Mouse (Mus musculus) thymus, postnatal 4 days (tissue): ENCODE measurements at regions not wholly inside any gene's neighbourhood (a gene's known extent, or its start where the extent isn't known, plus 50 kb on each side); places are given as distances from the start of the nearest gene placed in this dataset.
"Not testable (repeated sequence)": the region's sequence is repeated elsewhere in the genome, so short reads cannot be mapped to it uniquely, and the experiment has no call there.

Experiments
- DNase-seq: peaks from one replicate; pipeline ENCODE4 v3.0.0; 2021

GRCm38 (mm10) chrX:76077781-76078180 is 186.3 kb upstream of the Cldn34b3 start:
- no peak for DNase-seq

- DNase-seq = no peak
Measured at GRCm38 (mm10) chrX:76082670-76083069, 181.4 kb upstream of the Cldn34b3 start.

GRCm38 (mm10) chrX:76110763-76111474 is 153.2 kb upstream of the Cldn34b3 start:
- DNase-seq = no peak

DNA sequence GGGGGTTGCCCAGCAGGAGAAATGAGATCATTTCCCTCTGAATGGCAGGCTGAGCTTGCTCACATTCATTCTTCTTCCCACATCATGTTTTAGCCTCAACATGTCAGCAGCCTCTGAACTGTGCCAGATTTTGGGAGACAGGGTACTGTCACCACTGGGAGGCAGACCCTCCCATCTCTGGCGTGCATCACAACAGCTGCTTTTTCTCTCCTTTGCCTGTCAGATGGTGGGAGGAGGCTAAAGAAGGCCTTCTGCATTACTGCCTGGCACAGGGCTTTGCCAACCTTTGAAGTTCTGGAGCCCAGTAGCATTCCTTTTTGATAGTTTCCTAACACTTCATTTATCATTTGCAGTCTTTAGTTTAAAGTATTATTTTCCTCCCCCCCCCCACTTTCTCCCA is 148.0 kb upstream of the Cldn34b3 start:
- no peak for DNase-seq

DNA sequence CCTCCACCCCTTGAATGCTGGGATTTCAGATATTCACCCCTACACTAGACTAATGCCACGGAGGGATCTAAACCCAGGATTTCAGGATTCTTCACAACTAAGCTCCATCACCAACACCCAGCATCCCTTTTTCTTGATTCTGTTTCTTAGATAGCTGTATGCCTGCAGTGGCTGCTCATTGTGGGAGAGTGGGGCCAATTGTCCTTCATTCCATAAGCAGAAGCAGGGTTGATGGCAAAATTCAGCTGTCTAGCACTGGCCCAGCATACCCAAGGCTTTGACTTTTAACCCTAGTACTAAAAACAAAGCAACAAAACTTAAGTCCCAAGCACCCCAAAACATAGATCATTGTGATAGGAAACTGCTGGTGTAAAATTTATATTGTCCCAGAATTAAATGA is 147.5 kb upstream of the Cldn34b3 start:
- DNase-seq = no peak

GRCm38 (mm10) chrX:76120936-76121335 is 143.2 kb upstream of the Cldn34b3 start:
- no peak for DNase-seq

- no peak for DNase-seq
Measured at GRCm38 (mm10) chrX:76123355-76123754, 140.7 kb upstream of the Cldn34b3 start.

DNA sequence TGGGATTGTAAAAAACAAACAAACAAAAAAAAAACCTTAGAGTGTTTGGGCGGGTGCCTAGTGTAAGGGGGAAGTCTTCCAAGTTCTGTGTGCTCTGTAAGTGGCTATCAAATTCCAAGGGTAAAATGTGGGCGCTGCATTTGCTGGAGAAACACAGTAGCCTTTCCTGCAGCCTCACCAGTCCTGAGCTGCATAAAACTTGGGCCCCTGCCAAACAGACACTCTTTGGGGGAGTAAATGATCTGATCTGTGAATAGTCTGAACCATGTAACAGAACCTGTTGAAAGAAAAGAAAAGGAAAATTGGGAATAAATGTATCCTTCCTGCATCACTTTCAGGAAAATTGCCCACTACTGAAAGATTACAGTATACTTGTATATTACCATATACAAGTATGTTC is 126.4 kb upstream of the Cldn34b3 start:
- no peak for DNase-seq

DNA sequence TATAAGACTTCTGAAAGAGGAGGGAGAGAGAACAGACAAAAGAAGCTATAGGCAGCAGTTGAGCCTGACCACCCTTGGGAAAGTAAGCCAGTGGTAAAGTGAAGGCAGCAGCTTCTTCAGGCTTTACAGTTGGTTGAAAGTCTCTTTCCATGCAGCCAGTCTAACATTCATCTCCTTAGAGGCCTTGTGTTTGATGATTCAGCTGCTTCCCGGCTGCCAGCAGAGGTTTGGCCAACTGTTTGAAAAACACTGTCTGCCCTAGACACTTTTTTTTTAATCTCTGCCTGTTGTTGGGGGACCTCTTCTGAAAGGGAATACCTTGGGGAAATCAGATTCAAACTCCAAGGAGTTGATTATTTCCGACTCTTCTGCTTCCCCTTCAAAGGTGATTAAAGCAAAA is 123.1 kb upstream of the Cldn34b3 start:
- no peak for DNase-seq

- not testable (repeated sequence) for DNase-seq
Measured at GRCm38 (mm10) chrX:76174806-76175205, 89.3 kb upstream of the Cldn34b3 start.

DNA sequence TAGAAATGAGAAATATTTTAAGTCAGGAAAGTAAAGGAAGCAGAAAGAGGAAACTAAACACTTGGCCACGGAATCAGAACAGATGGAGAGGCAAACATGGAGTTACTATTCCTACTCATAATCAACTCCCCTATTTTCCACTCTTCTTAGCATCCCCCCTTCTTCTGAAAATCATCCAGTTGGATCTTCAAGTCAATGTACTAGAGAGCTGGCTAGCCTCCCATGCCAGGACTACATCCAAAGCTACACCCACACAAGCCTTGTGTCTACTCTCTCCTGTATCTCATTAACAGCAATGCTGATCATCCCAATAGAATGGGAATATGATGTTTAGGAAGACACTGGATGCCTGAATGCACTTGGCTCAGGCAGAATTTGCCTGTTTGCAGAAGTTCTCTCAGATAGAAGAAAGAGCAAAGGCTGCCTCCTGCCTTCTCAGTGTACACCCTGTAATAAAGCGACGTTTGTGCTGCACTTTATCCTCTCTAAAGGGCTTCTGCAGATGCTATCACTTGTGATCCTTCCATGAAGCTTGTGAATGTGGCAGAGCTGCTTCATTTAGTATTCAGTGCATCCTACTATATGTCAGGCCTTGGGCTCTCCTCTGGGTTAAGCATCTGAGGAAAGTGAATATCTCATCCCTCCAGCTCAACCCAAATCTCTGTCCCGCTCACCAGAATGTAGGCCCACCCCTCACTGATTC is 82.5 kb upstream of the Cldn34b3 start:
- no peak for DNase-seq

- DNase-seq = no peak
Measured at GRCm38 (mm10) chrX:76200607-76201006, 63.5 kb upstream of the Cldn34b3 start.

DNA sequence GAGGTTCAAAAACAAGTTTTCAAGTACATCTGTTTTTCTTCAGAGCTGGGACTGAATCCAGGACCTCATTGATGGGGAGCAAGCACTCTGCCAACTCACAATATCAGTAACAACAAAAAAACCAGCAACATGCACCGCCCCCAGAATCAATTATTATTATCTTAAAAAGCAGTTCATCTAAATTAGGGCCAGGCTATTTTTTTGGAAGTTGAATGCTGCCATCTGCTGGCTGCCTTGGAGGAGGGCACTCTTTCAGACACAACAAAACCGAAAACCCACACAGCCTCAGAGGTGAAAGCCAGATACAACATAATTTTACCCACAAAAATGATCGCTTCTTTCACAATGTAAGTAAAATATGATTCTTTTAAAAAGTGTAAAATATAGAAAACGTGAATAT is 62.7 kb upstream of the Cldn34b3 start:
- peak; percentile 9 for DNase-seq
